In the genomic region with DNA sequence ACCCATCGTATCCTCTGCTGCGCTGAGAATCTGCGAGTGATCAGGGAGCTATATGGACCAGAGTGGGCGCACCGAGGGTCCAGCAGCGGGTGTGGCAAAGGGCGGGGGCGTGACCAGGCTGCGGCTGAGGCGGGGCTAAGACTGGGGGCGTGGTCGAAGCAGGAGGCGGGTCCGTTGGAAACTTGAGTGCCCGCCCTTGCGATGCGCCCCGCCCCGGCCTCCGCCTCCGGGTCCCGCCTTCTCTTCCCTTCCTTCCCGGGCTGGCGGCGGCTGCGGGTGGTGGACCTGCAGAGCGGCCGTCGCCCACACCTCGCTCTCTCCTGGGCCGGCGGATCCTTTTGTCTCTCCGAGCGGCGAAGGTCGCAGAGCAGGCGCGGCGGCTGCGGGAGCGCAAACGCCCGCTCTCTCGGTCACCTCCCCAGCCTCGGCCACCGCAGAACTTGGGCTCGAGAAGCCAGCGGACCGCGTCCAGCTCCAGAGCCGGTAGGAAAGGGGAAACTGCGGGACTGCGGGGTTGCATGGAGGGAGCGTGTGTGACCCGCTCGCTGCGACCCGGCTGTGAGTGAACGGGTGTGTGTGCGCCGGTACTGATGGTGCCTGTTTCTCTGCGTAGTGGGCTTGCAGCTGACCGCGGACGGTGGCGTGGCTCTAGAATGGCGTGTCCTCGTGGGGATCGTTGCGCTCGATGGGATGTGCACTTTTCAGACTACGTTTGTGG, we compare ENCODE assay signal across 8 mouse cellular contexts. TPM values are rescaled to one million over a fixed set of nuclear protein-coding genes. Genes with fewer than 3 reads are reported as not detected.
DNase-seq lines count a peak whose midpoint lies in the region; ATAC-seq and TF ChIP-seq lines count a peak whose summit lies in the region.

Gene Hpcal1 (plus strand): TSS at position 293 of the 718 bp plus-strand sequence.

- H3K9me3 ChIP-seq in embryonic facial prominence, embryonic 15.5 days (replicated peaks): no peaks in the 10 kb centered on the region
- H3K9me3 ChIP-seq in limb, embryonic 13.5 days: no peaks in the 10 kb centered on the region
- no peaks in the 10 kb centered on the region for H3K9me3 ChIP-seq in midbrain, embryonic 15.5 days

- no peaks in the 10 kb centered on the region for H3K27me3 ChIP-seq in embryonic facial prominence, embryonic 15.5 days
- peaks cover 6% of the 10 kb centered on the region; the same call in 1 of the 2 replicates for H3K27me3 ChIP-seq in limb, embryonic 13.5 days
- H3K27me3 ChIP-seq in midbrain, embryonic 15.5 days (replicated peaks): no peaks in the 10 kb centered on the region

- under 1% methylated on average over 63 of the region's 72 CpGs for WGBS in embryonic facial prominence, embryonic 15.5 days
- WGBS in limb, embryonic 13.5 days: 0% methylated on average over 53 of the region's 72 CpGs
- under 1% methylated on average over 71 of the region's 72 CpGs for WGBS in midbrain, embryonic 15.5 days

- peaks cover 44% of the 10 kb centered on the region for H3K4me1 ChIP-seq in bone marrow macrophage, adult 2 months (ENCODE audit: control insufficient read depth, insufficient read depth, low read length)
- peaks cover 46% of the 10 kb centered on the region for H3K4me1 ChIP-seq in embryonic facial prominence, embryonic 15.5 days
- peaks cover 38% of the 10 kb centered on the region for H3K4me1 ChIP-seq in limb, embryonic 13.5 days
- peaks cover 21% of the 10 kb centered on the region for H3K4me1 ChIP-seq in midbrain, embryonic 15.5 days

- ATAC-seq in embryonic facial prominence, embryonic 15.5 days (ENCODE audit: insufficient number of reproducible peaks, low FRiP score, low TSS enrichment, low read depth): peak; percentile 89
- ATAC-seq in limb, embryonic 13.5 days (ENCODE audit: low FRiP score, low read depth): peak; percentile 93
- ATAC-seq in midbrain, embryonic 15.5 days (replicated peaks): peak; percentile 87

- peak within 1 kb of the TSS; percentile 89 for H3K27ac ChIP-seq in bone marrow macrophage, adult 2 months (ENCODE audit: insufficient read depth, low read depth, low read length)
- peak within 1 kb of the TSS; percentile 66 for H3K27ac ChIP-seq in embryonic facial prominence, embryonic 15.5 days (replicated peaks)
- H3K27ac ChIP-seq in limb, embryonic 13.5 days: no peak within 1 kb of the TSS; the same call in 1 of the 2 replicates
- H3K27ac ChIP-seq in midbrain, embryonic 15.5 days: peak within 1 kb of the TSS; percentile 67

- peak within 1 kb of the TSS; percentile 95 for H3K4me2 ChIP-seq in embryonic facial prominence, embryonic 15.5 days (replicated peaks)
- H3K4me2 ChIP-seq in limb, embryonic 13.5 days (replicated peaks): peak within 1 kb of the TSS; percentile 98
- H3K4me2 ChIP-seq in midbrain, embryonic 15.5 days: peak within 1 kb of the TSS; percentile 96

- TF ChIP-seq POLR2A in bone marrow macrophage, adult 2 months (IDR thresholded peaks at IDR 0.05; ENCODE audit: borderline replicate concordance, low read depth, low read length): peak; percentile 74; the same call in 1 of the 2 replicates

- H3K36me3 ChIP-seq in embryonic facial prominence, embryonic 15.5 days: no peaks in the 10 kb centered on the region
- no peaks in the 10 kb centered on the region for H3K36me3 ChIP-seq in limb, embryonic 13.5 days
- H3K36me3 ChIP-seq in midbrain, embryonic 15.5 days (replicated peaks): no peaks in the 10 kb centered on the region

- H3K9ac ChIP-seq in embryonic facial prominence, embryonic 15.5 days: peak within 1 kb of the TSS; percentile 63
- peak within 1 kb of the TSS; percentile 77 for H3K9ac ChIP-seq in limb, embryonic 13.5 days
- peak within 1 kb of the TSS; percentile 64 for H3K9ac ChIP-seq in midbrain, embryonic 15.5 days

- no peak for TF ChIP-seq CTCF in bone marrow macrophage, adult 2 months (IDR thresholded peaks at IDR 0.05; ENCODE audit: low read depth, low read length)

- DNase-seq in 416B (ENCODE audit: low read depth): peak; percentile 90
- peak; percentile 95 for DNase-seq in heart, adult 8-10 months (ENCODE audit: low spot score)
- DNase-seq in kidney, adult 9 months: peak; percentile 97
- DNase-seq in spleen, adult 18-20 months: peak; percentile 90 to 99

- peak within 1 kb of the TSS; percentile 94 for H3K4me3 ChIP-seq in bone marrow macrophage, adult 2 months (ENCODE audit: insufficient read depth, low read length)
- peak within 1 kb of the TSS; percentile 77 for H3K4me3 ChIP-seq in embryonic facial prominence, embryonic 15.5 days (replicated peaks)
- peak within 1 kb of the TSS; percentile 74 for H3K4me3 ChIP-seq in limb, embryonic 13.5 days
- H3K4me3 ChIP-seq in midbrain, embryonic 15.5 days: peak within 1 kb of the TSS; percentile 73

RNA-seq across cellular contexts. Expression of gene Hpcal1, which starts in this region (rescaled TPM):
- polyA plus RNA-seq in bone marrow macrophage, adult 2 months (2012; ENCODE audit: insufficient read depth, insufficient read length, missing spikeins): 169 and 178 TPM in 2 replicates
- polyA plus RNA-seq in embryonic facial prominence, embryonic 15.5 days (2015; fragmentation: Nextera tagmentation; extraction: Ambion mirVana): 57.2 and 60.5 TPM in 2 replicates
- 10 to 100 TPM; 13.4 to 17.4 (median 14.6) TPM for total RNA-seq in heart, adult 8-10 months (2022)
- 29.4 and 33.4 TPM in 2 replicates for polyA plus RNA-seq in limb, embryonic 13.5 days (2015; fragmentation: Nextera tagmentation; extraction: Ambion mirVana)
- polyA plus RNA-seq in midbrain, embryonic 15.5 days (2015; fragmentation: Nextera tagmentation; extraction: Ambion mirVana): 92.6 and 97.2 TPM in 2 replicates
